Mouse (Mus musculus) CH12.LX (cell line): Measurements from ENCODE around the gene Slc16a13. TPM values are rescaled to one million over a fixed set of nuclear protein-coding genes. Genes with fewer than 3 reads are reported as not detected.
A peak's percentile ranks its signal among the peaks of the same experiment; 100 is the strongest.

Experiments used
- DNase-seq: peaks from one replicate; pipeline ENCODE4 v3.0.0-alpha.2; 2013; ENCODE audit errors: extremely low read depth
- H3K27ac ChIP-seq: 2 replicates; pipeline ENCODE4 v1.5.1; 2012; ENCODE audit warnings: low read depth, mild to moderate bottlenecking, control low read depth, moderate library complexity; ENCODE audit not compliant: insufficient read depth
- H3K27me3 ChIP-seq: replicated peaks from 2 replicates; pipeline ENCODE3; 2012; ENCODE audit warnings: inconsistent platforms
- H3K36me3 ChIP-seq, 2 experiments: replicated peaks in 1 of 2; 2 replicates each; pipeline versions ENCODE3 to v1.6.1; 2012; ENCODE audit warnings: inconsistent platforms in 1 of 2, low read length in 1 of 2, mild to moderate bottlenecking in 1 of 2, mixed read lengths in 1 of 2, moderate library complexity in 1 of 2; ENCODE audit not compliant: control insufficient read depth in 1 of 2, insufficient read depth in 1 of 2
- H3K4me1 ChIP-seq, 2 experiments: 2 replicates each; pipeline ENCODE4 v1.6.1; 2012; ENCODE audit warnings: inconsistent platforms in 1 of 2, moderate library complexity in 1 of 2; ENCODE audit not compliant: insufficient read depth in 2 of 2, control insufficient read depth in 1 of 2
- H3K4me2 ChIP-seq: 2 replicates; pipeline ENCODE4 v1.6.1; 2012; ENCODE audit warnings: low read depth, mild to moderate bottlenecking, control low read depth; ENCODE audit not compliant: poor library complexity, insufficient read depth, severe bottlenecking
- H3K4me3 ChIP-seq, 3 experiments: fragments of 150-350 bp in 1 of 3; sonication (generic) in 1 of 3; replicated peaks in 1 of 3; 2 replicates each; pipeline versions ENCODE3 to v1.5.1; 2011 to 2012; ENCODE audit warnings: low read depth in 2 of 3, low read length in 2 of 3, mild to moderate bottlenecking in 2 of 3, moderate library complexity in 2 of 3, control low read depth in 1 of 3, improper control_type of control experiment in 1 of 3, inconsistent platforms in 1 of 3, mixed read lengths in 1 of 3; ENCODE audit not compliant: poor library complexity in 1 of 3
- H3K79me2 ChIP-seq: replicated peaks from 2 replicates; pipeline ENCODE4 v1.6.1; 2012; ENCODE audit warnings: mild to moderate bottlenecking, moderate library complexity; ENCODE audit not compliant: control insufficient read depth, poor library complexity, insufficient read depth, severe bottlenecking; ENCODE audit errors: extremely low read depth
- H3K9ac ChIP-seq: 2 replicates; pipeline ENCODE4 v1.6.1; 2012; ENCODE audit warnings: low read depth, mild to moderate bottlenecking, control low read depth, moderate library complexity; ENCODE audit not compliant: insufficient read depth
- H3K9me3 ChIP-seq: replicated peaks from 2 replicates; pipeline ENCODE3; 2012; ENCODE audit warnings: low read length, inconsistent platforms, mixed read lengths
- BHLHE40 ChIP-seq: IDR thresholded peaks from 2 replicates; pipeline ENCODE4 v1.6.1; 2011; ENCODE audit warnings: mild to moderate bottlenecking, low read depth, low read length, improper control_type of control experiment
- CHD1 ChIP-seq: IDR thresholded peaks from 2 replicates; pipeline ENCODE4 v1.6.1; 2012; ENCODE audit warnings: low read depth, low read length, improper control_type of control experiment, inconsistent platforms
- E2F4 ChIP-seq: IDR thresholded peaks from 2 replicates; pipeline ENCODE4 v1.6.1; 2011; ENCODE audit warnings: low read depth, low read length, improper control_type of control experiment; ENCODE audit not compliant: insufficient replicate concordance
- EP300 ChIP-seq: IDR thresholded peaks from 2 replicates; pipeline ENCODE4 v1.6.1; 2011; ENCODE audit warnings: low read length, improper control_type of control experiment
- ETS1 ChIP-seq: conservative IDR thresholded peaks from 2 replicates; pipeline ENCODE4 v1.6.1; 2012; ENCODE audit warnings: low read depth, mild to moderate bottlenecking, inconsistent platforms, low read length, improper control_type of control experiment, moderate library complexity
- HCFC1 ChIP-seq: IDR thresholded peaks from 2 replicates; pipeline ENCODE4 v1.6.1; 2012; ENCODE audit warnings: low read depth, mild to moderate bottlenecking, inconsistent platforms, low read length, improper control_type of control experiment
- IRF4 ChIP-seq: IDR thresholded peaks from 2 replicates; pipeline ENCODE4 v1.6.1; 2014; ENCODE audit warnings: low read depth, mild to moderate bottlenecking, inconsistent platforms, low read length, improper control_type of control experiment
- KAT2A ChIP-seq: IDR thresholded peaks from 2 replicates; pipeline ENCODE4 v1.6.1; 2012; ENCODE audit warnings: low read length, improper control_type of control experiment, inconsistent platforms; ENCODE audit not compliant: insufficient replicate concordance
- MAX ChIP-seq: IDR thresholded peaks from 2 replicates; pipeline ENCODE4 v1.6.1; 2011; ENCODE audit warnings: low read length, improper control_type of control experiment
- MAZ ChIP-seq: IDR thresholded peaks from 2 replicates; pipeline ENCODE4 v1.6.1; 2012; ENCODE audit warnings: low read depth, mild to moderate bottlenecking, inconsistent platforms, low read length, improper control_type of control experiment, moderate library complexity
- MEF2A ChIP-seq: IDR thresholded peaks from 2 replicates; pipeline ENCODE4 v1.6.1; 2014; ENCODE audit warnings: low read depth, mild to moderate bottlenecking, inconsistent platforms, low read length, improper control_type of control experiment, borderline replicate concordance
- MXI1 ChIP-seq: IDR thresholded peaks from 2 replicates; pipeline ENCODE4 v1.6.1; 2011; ENCODE audit warnings: mild to moderate bottlenecking, low read depth, low read length, improper control_type of control experiment
- NELFE ChIP-seq: IDR thresholded peaks from 2 replicates; pipeline ENCODE4 v1.6.1; 2011; ENCODE audit warnings: low read depth, low read length, improper control_type of control experiment
- PAX5 ChIP-seq: IDR thresholded peaks from 2 replicates; pipeline ENCODE4 v1.6.1; 2012; ENCODE audit warnings: low read length, inconsistent platforms, mixed read lengths
- POLR2AphosphoS2 ChIP-seq: IDR thresholded peaks from 2 replicates; pipeline ENCODE4 v1.6.1; 2011; ENCODE audit warnings: low read depth, low read length, improper control_type of control experiment
- RCOR1 ChIP-seq: conservative IDR thresholded peaks from 2 replicates; pipeline ENCODE4 v1.6.1; 2012; ENCODE audit warnings: low read depth, mild to moderate bottlenecking, inconsistent platforms, low read length, improper control_type of control experiment
- SIN3A ChIP-seq: IDR thresholded peaks from 2 replicates; pipeline ENCODE4 v1.6.1; 2012; ENCODE audit warnings: low read length, improper control_type of control experiment, inconsistent platforms
- TBP ChIP-seq: conservative IDR thresholded peaks from 2 replicates; pipeline ENCODE4 v1.6.1; 2011; ENCODE audit warnings: low read depth, low read length, improper control_type of control experiment
- TCF12 ChIP-seq: IDR thresholded peaks from 2 replicates; pipeline ENCODE4 v1.6.1; 2014; ENCODE audit warnings: low read depth, mild to moderate bottlenecking, inconsistent platforms, low read length, improper control_type of control experiment
- UBTF ChIP-seq: IDR thresholded peaks from 2 replicates; pipeline ENCODE4 v1.6.1; 2012; ENCODE audit warnings: low read depth, mild to moderate bottlenecking, inconsistent platforms, low read length, improper control_type of control experiment, moderate library complexity
- USF1 ChIP-seq: IDR thresholded peaks from 2 replicates; pipeline ENCODE4 v1.6.1; 2014; ENCODE audit warnings: low read depth, mild to moderate bottlenecking, inconsistent platforms, low read length, improper control_type of control experiment
- USF2 ChIP-seq: conservative IDR thresholded peaks from 2 replicates; pipeline ENCODE4 v1.6.1; 2011; ENCODE audit warnings: low read depth, low read length, improper control_type of control experiment
- ZC3H11A ChIP-seq: IDR thresholded peaks from 2 replicates; pipeline ENCODE4 v1.6.1; 2012; ENCODE audit warnings: low read depth, mild to moderate bottlenecking, inconsistent platforms, low read length, improper control_type of control experiment
- ZKSCAN1 ChIP-seq: IDR thresholded peaks from 2 replicates; pipeline ENCODE4 v1.6.1; 2012; ENCODE audit warnings: low read depth, inconsistent platforms, low read length, improper control_type of control experiment, borderline replicate concordance
- ZMIZ1 ChIP-seq: IDR thresholded peaks from 2 replicates; pipeline ENCODE4 v1.6.1; 2012; ENCODE audit warnings: low read depth, mild to moderate bottlenecking, inconsistent platforms, low read length, improper control_type of control experiment
- ZNF384 ChIP-seq: IDR thresholded peaks from 2 replicates; pipeline ENCODE4 v1.6.1; 2012; ENCODE audit warnings: low read depth, low read length, improper control_type of control experiment, inconsistent platforms
- dilution Hi-C: fragments of 300-500 bp; cut with MboI; formaldehyde crosslinking; loops from 2 replicates; pipeline ENCODE4 v1.14.3; 2020; ENCODE audit warnings: low sequenced_read_pairs; ENCODE audit not compliant: extremely low pct_unique_long_range_greater_than_20kb, extremely low pct_ligation_motif_present
- in situ Hi-C: fragments of 300-500 bp; cut with MboI; formaldehyde crosslinking; loops from 3 replicates; pipeline ENCODE4 v1.14.3; 2019; ENCODE audit warnings: low sequenced_read_pairs, low pct_ligation_motif_present, low pct_unique_long_range_greater_than_20kb, mixed read lengths
- polyA plus RNA-seq: library from polyadenylated mRNA; unstranded; fragments of >175 nt; gene quantifications from 2 replicates; pipeline ENCODE4 v1.2.1, GENCODE M21; 2012; ENCODE audit warnings: low read depth; ENCODE audit not compliant: insufficient read length
- total RNA-seq, 2 experiments: library from RNA; depleted of rRNA; stranded (reverse); fragments of 300-350 nt in 1 of 2; fragments of >200 nt in 1 of 2; gene quantifications; 2 replicates each; pipeline ENCODE4 v1.2.3; 2012 to 2014

Gene Slc16a13
- total and polyA plus RNA-seq, 3 experiments, result 8.4 to 19.0 (median 12.0) TPM

DNA sequence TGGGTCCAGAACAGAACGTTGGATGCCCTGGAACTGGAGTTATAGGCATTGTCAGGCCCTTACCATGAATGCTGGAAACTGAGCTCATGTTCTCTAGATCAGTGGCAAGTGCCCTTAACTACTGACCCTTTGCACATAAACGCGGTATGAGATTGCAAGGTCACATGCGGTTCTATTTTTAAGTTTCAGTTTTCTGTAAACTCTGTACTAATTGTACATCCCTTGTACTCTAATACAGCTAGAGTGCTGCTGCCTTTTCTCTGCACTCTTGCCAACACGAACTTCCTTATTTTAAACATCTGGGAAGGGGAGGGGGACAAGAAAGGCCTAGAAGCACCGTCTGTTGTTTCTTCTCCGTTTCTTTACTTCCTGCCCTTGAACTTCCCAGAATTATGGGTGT is 35.7 kb downstream of the Slc16a13 start:
- Histone ChIP-seq H3K79me2 (no peaks in the 10 kb centered on the region), H3K27ac (no peak overlapping the region), H3K36me3 (no peaks in the 10 kb centered on the region), H3K4me1 (peaks cover 2% of the 10 kb centered on the region in 2 experiments; a peak in 2 of 4 replicates), H3K4me3 (no peak overlapping the region), H3K27me3 (peaks cover 4% of the 10 kb centered on the region), H3K9me3 (no peaks in the 10 kb centered on the region), H3K9ac (no peak overlapping the region), H3K4me2 (no peak overlapping the region)
- DNase-seq, result no peak
- in situ Hi-C loops, result no loop called here
- dilution Hi-C loops, result no loop called here
- no peak for TF ChIP-seq ZC3H11A
- TF ChIP-seq USF1, result no peak
- TF ChIP-seq SIN3A, result no peak
- no peak for TF ChIP-seq BHLHE40
- TF ChIP-seq HCFC1, result no peak
- TF ChIP-seq MAX, result no peak
- no peak for TF ChIP-seq ZMIZ1

DNA sequence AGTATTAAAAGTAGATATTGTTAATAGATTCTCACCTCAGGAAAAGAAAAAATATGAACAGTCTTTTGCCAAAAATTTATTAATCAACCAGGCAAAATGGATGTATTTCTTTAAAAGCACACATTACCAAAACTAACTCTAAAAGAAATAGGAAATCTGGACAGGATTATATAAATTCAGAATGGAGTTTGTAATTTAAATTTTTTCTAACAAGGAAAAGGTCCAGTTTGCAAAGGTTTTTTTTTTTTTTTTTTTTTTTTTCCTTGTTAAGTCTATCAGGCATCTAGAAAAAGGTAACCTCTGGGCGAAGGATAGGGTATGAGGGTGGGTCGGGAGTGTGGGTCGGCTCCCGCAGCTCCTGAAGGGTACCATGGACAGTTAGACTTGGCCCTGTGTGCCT is 40.4 kb downstream of the Slc16a13 start:
- in situ Hi-C loops, result no loop called here
- Histone ChIP-seq H3K79me2 (no peaks in the 10 kb centered on the region), H3K36me3 (no peaks in the 10 kb centered on the region), H3K4me3 (no peak overlapping the region), H3K27me3 (peaks cover 12% of the 10 kb centered on the region), H3K27ac (no peak overlapping the region), H3K4me2 (no peak overlapping the region), H3K9me3 (peaks cover 19% of the 10 kb centered on the region), H3K4me1 (peaks cover 2% of the 10 kb centered on the region in 2 experiments; a peak in 2 of 4 replicates), H3K9ac (no peak overlapping the region)
- dilution Hi-C loops, result no loop called here
- DNase-seq, result no peak
- no peak for TF ChIP-seq MEF2A
- TF ChIP-seq ZNF384, result peak; percentile 64
- TF ChIP-seq, all 38 proteins: peak for 1

DNA sequence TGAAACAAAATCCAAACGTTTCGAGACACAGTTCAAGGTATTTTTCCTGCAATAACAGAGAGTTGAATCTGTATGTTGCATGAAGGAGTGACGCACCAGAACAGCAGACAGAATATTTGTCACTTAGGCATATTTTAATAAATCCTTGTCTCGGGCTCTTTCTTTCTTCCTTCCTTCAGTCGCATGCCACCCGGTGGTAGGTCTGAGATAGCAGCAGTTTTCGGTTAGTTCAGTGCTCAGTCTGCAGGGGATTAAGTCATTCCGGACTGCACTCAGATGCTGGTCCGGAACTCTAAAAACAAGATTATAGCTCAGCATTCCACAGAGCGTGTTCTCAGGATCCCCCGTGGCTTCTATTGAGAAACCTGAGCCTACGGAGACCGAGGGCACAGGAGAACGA is 41.5 kb downstream of the Slc16a13 start:
- Histone ChIP-seq H3K9me3 (peaks cover 20% of the 10 kb centered on the region), H3K4me1 (peaks cover 0 to 2% of the 10 kb centered on the region in 2 experiments; a peak in 2 of 4 replicates), H3K79me2 (no peaks in the 10 kb centered on the region), H3K27ac (no peak overlapping the region), H3K4me2 (no peak overlapping the region), H3K27me3 (peaks cover 12% of the 10 kb centered on the region), H3K9ac (no peak overlapping the region), H3K4me3 (no peak overlapping the region), H3K36me3 (no peaks in the 10 kb centered on the region)
- peak; percentile 25 for DNase-seq
- in situ Hi-C loops (no loop called here), dilution Hi-C loops (no loop called here)
- TF ChIP-seq TCF12, result no peak
- no peak for TF ChIP-seq PAX5
- no peak for TF ChIP-seq MXI1
- TF ChIP-seq BHLHE40, result 0 out of 2 replicates have a peak, but pooled peaks have one; percentile 5
- TF ChIP-seq RCOR1, result no peak
- TF ChIP-seq ETS1, result no peak
- no peak for TF ChIP-seq ZC3H11A
- no peak for TF ChIP-seq EP300
- no peak for TF ChIP-seq UBTF
- no peak for TF ChIP-seq ZKSCAN1
- TF ChIP-seq TBP, result no peak
- no peak for TF ChIP-seq HCFC1
- no peak for TF ChIP-seq IRF4
- no peak for TF ChIP-seq KAT2A
- TF ChIP-seq POLR2AphosphoS2, result no peak
- TF ChIP-seq USF1, result no peak
- TF ChIP-seq E2F4, result no peak
- no peak for TF ChIP-seq USF2
- no peak for TF ChIP-seq MAZ
- no peak for TF ChIP-seq CHD1
- TF ChIP-seq NELFE, result 0 out of 2 replicates have a peak, but pooled peaks have one; percentile 19
- no peak for TF ChIP-seq MEF2A
